Mouse (Mus musculus) spleen, adult 2 months (tissue): ENCODE data around the gene Gpr152. TPM values are rescaled to one million over a fixed set of nuclear protein-coding genes. Genes with fewer than 3 reads are reported as not detected.

Source experiments
- DNase-seq, 2 experiments: peaks; one replicate each; pipeline versions ENCODE4 v3.0.0 to v3.0.0-alpha.2; 2012 to 2021; ENCODE audit warnings: low spot score in 2 of 2, low read depth in 1 of 2
- H3K27ac ChIP-seq: fragments of 200-500 bp; 2 replicates; pipeline ENCODE4 v1.5.1; 2012; ENCODE audit warnings: low read length, inconsistent platforms; ENCODE audit not compliant: insufficient read depth
- H3K27me3 ChIP-seq: fragments of 200-500 bp; 2 replicates; pipeline ENCODE4 v1.6.1; 2012; ENCODE audit warnings: mild to moderate bottlenecking, moderate library complexity, low read length, inconsistent platforms; ENCODE audit not compliant: control insufficient read depth, insufficient read depth
- H3K36me3 ChIP-seq: fragments of 200-500 bp; 2 replicates; pipeline ENCODE4 v1.6.1; 2012; ENCODE audit warnings: mild to moderate bottlenecking, low read length, inconsistent platforms; ENCODE audit not compliant: control insufficient read depth, insufficient read depth
- H3K4me1 ChIP-seq: fragments of 200-500 bp; 2 replicates; pipeline ENCODE4 v1.6.1; 2011; ENCODE audit warnings: inconsistent platforms; ENCODE audit not compliant: control insufficient read depth, insufficient read depth, insufficient read length
- H3K4me3 ChIP-seq: fragments of 200-500 bp; 2 replicates; pipeline ENCODE4 v1.5.1; 2011; ENCODE audit warnings: mild to moderate bottlenecking, inconsistent platforms; ENCODE audit not compliant: insufficient read depth, insufficient read length; ENCODE audit errors: extremely low read depth
- CTCF ChIP-seq: fragments of 200-500 bp; IDR thresholded peaks from 2 replicates; pipeline ENCODE4 v1.5.1; 2011; ENCODE audit warnings: mild to moderate bottlenecking, inconsistent platforms; ENCODE audit not compliant: insufficient read depth, insufficient read length, insufficient replicate concordance; ENCODE audit errors: extremely low read depth
- POLR2A ChIP-seq: fragments of 200-500 bp; IDR thresholded peaks from 2 replicates; pipeline ENCODE4 v1.6.1; 2011; ENCODE audit warnings: low read depth, low read length, inconsistent platforms
- WGBS: fragments of 180-500 bp; shearing (Covaris S2); methylation state at CpG from one replicate; pipeline ENCODE4 v1.1.7; 2018; 5-methylcytosine and 5-hydroxymethylcytosine counted together
- polyA plus RNA-seq: library from polyadenylated mRNA; depleted of rRNA; stranded (reverse); fragments of >200 nt; gene quantifications from 2 replicates; pipeline ENCODE4 v1.2.3, GENCODE M21; 2012

Gpr152 gene
- polyA plus RNA-seq, 1 experiment, result 0.09 TPM

GRCm38 (mm10) chr19:4146366-4147021 lies 6.9 kb downstream of the Gpr152 start:
- 82% methylated on average over 12 of the region's 12 CpGs for WGBS
- peak overlapping the region; percentile 55 for H3K27ac ChIP-seq
- no peaks in the 10 kb centered on the region for H3K27me3 ChIP-seq
- TF ChIP-seq POLR2A, result no peak
- no peak for TF ChIP-seq CTCF
- peaks cover 11% of the 10 kb centered on the region; the same call in 1 of the 2 replicates for H3K36me3 ChIP-seq
- H3K4me3 ChIP-seq, result no peak overlapping the region
- peaks cover 58% of the 10 kb centered on the region for H3K4me1 ChIP-seq
- DNase-seq, result no peak

- DNase-seq, result no peak
- H3K27ac ChIP-seq, result peak overlapping the region; percentile 72
Observed at GRCm38 (mm10) chr19:4147022-4147405, 7.4 kb downstream of the Gpr152 start.

GRCm38 (mm10) chr19:4147782-4148490 lies 8.3 kb downstream of the Gpr152 start:
- peak overlapping the region; percentile 77 for H3K4me3 ChIP-seq
- no peak for DNase-seq
- TF ChIP-seq CTCF (no peak), POLR2A (no peak)
- H3K27me3 ChIP-seq, result no peaks in the 10 kb centered on the region
- H3K27ac ChIP-seq, result peak overlapping the region; percentile 72
- peaks cover 55% of the 10 kb centered on the region for H3K4me1 ChIP-seq
- WGBS, result 38% methylated on average over 9 of the region's 9 CpGs
- peaks cover 18% of the 10 kb centered on the region for H3K36me3 ChIP-seq

More at GRCm38 (mm10) chr19:4147022-4147405, 7.4 kb downstream of the Gpr152 start:
- 50% methylated on average over 3 of the region's 3 CpGs for WGBS
- Histone ChIP-seq H3K4me1 (peaks cover 58% of the 10 kb centered on the region), H3K36me3 (peaks cover 14% of the 10 kb centered on the region; the same call in 1 of the 2 replicates), H3K27me3 (no peaks in the 10 kb centered on the region), H3K4me3 (no peak overlapping the region)
- TF ChIP-seq POLR2A, result no peak
- TF ChIP-seq CTCF, result no peak

- peaks cover 50% of the 10 kb centered on the region for H3K4me1 ChIP-seq
- WGBS, result 1% methylated on average over 32 of the region's 33 CpGs
Observed at GRCm38 (mm10) chr19:4148491-4148806, 8.9 kb downstream of the Gpr152 start, which contains the start of gene Coro1b. TSS of gene Coro1b (plus strand) at chr19:4148619.

GRCm38 (mm10) chr19:4148819-4149218 lies 9.2 kb downstream of the Gpr152 start:
- Histone ChIP-seq H3K27ac (peak overlapping the region; percentile 86), H3K4me3 (peak overlapping the region; percentile 77), H3K4me1 (peaks cover 50% of the 10 kb centered on the region), H3K27me3 (no peaks in the 10 kb centered on the region), H3K36me3 (peaks cover 22% of the 10 kb centered on the region)
- TF ChIP-seq POLR2A (no peak), CTCF (no peak)
- 6% methylated on average over 8 of the region's 8 CpGs for WGBS
- DNase-seq, result no peak

More at GRCm38 (mm10) chr19:4148491-4148806, 8.9 kb downstream of the Gpr152 start, which contains the start of gene Coro1b:
- Histone ChIP-seq H3K27me3 (no peaks in the 10 kb centered on the region), H3K4me3 (peak within 1 kb of the TSS; percentile 77), H3K36me3 (peaks cover 19% of the 10 kb centered on the region), H3K27ac (peak within 1 kb of the TSS; percentile 86)
- TF ChIP-seq CTCF (no peak), POLR2A (peak; percentile 65)
- peak; percentile 76 to 92 for DNase-seq

- H3K27me3 ChIP-seq, result no peaks in the 10 kb centered on the region
- 60% methylated on average over 11 of the region's 11 CpGs for WGBS
- peak overlapping the region; percentile 77 for H3K4me3 ChIP-seq
- TF ChIP-seq POLR2A (no peak), CTCF (no peak)
- H3K36me3 ChIP-seq, result peaks cover 22% of the 10 kb centered on the region
- no peak for DNase-seq
- H3K4me1 ChIP-seq, result peaks cover 50% of the 10 kb centered on the region
- peak overlapping the region; percentile 86 for H3K27ac ChIP-seq
Observed at GRCm38 (mm10) chr19:4149283-4149682, 9.7 kb downstream of the Gpr152 start.

GRCm38 (mm10) chr19:4149764-4150461 lies 10.3 kb downstream of the Gpr152 start:
- Histone ChIP-seq H3K4me3 (0 out of 2 replicates have a peak overlapping the region, but pooled peaks have one; percentile 77), H3K27ac (no peak overlapping the region; the same call in 1 of the 2 replicates), H3K36me3 (peaks cover 22% of the 10 kb centered on the region), H3K4me1 (peaks cover 45% of the 10 kb centered on the region), H3K27me3 (no peaks in the 10 kb centered on the region)
- no peak for TF ChIP-seq POLR2A
- no peak for TF ChIP-seq CTCF
- 88% methylated on average over 17 of the region's 17 CpGs for WGBS
- no peak for DNase-seq
